Mouse (Mus musculus): Measurements from ENCODE around the gene Mfsd4b2.

The Mfsd4b2 gene

GRCm38 (mm10) chr10:39893702-39894697, 32.7 kb downstream of the Mfsd4b2 start:
- no peak for DNase-seq (ENCODE audit: low spot score)

GRCm38 (mm10) chr10:39888621-39889020, 38.1 kb downstream of the Mfsd4b2 start:
- no peak for DNase-seq (ENCODE audit: low spot score)

All from urinary bladder, postnatal 10 days (tissue).